ENCODE assay signal across 8 mouse cellular contexts in the genomic region with DNA sequence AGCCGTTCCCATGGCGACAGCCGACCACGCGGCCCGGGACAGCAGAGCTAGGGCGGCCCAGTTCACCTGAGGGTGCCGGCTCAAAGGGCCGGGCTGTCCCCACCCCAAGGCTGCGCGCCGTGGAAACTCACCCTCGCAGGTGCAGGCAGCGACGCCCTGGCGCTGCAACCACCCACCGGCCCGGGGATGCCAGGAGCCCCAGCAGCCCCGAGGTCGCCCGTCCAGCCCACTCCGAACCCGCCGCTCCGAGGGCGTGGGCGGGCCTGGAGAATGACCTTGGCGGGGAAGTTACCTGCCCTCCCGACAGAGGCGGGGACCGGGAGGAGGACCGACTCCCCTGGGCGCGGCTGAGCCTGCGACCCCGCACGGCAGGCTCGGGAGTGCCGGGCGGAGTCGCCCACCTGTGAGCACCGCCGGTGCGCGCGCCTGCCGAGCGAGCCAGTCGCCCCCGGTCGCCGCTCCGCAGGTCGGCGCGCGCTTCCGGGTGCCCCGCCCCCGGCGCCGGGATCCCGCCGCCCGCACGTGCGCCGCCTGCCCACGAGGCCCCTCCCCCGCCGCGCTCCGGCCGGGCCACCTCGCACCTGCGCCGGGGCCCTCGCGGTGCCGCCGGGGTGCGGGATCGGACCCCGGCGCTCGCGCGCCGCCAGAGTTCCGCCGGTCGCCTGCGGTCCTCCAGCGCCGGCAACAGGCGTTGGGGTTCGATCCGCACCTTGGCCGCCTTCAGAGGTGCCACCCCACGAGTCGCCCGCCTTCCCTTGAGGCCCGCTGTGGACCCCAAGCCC. TPM values are rescaled to one million over a fixed set of nuclear protein-coding genes. Genes with fewer than 3 reads are reported as not detected.
A peak's percentile ranks its signal among the peaks of the same experiment; 100 is the strongest.
DNase-seq lines count a peak whose midpoint lies in the region; ATAC-seq lines count a peak whose summit lies in the region.

A gene (minus strand): TSS at position 464 of the 782 bp plus-strand sequence.

- ATAC-seq in heart, embryonic 12.5 days (ENCODE audit: insufficient number of reproducible peaks, low FRiP score), result peak; percentile 73
- peak; percentile 91 for ATAC-seq in kidney, embryonic 15.5 days (replicated peaks; ENCODE audit: low FRiP score)
- peak; percentile 62 for ATAC-seq in liver, embryonic 15.5 days (ENCODE audit: insufficient read depth)
- ATAC-seq in neural tube, embryonic 14.5 days (ENCODE audit: low read depth), result peak; percentile 89

- H3K27ac ChIP-seq in heart, embryonic 12.5 days (ENCODE audit: poor library complexity, severe bottlenecking), result no peak within 1 kb of the TSS
- H3K27ac ChIP-seq in kidney, embryonic 15.5 days, result no peak within 1 kb of the TSS
- H3K27ac ChIP-seq in liver, embryonic 15.5 days (replicated peaks), result no peak within 1 kb of the TSS
- no peak within 1 kb of the TSS for H3K27ac ChIP-seq in neural tube, embryonic 14.5 days (ENCODE audit: low read depth, low read length)

- peak within 1 kb of the TSS; percentile 67 for H3K9ac ChIP-seq in heart, embryonic 12.5 days
- H3K9ac ChIP-seq in kidney, embryonic 15.5 days, result peak within 1 kb of the TSS; percentile 52
- peak within 1 kb of the TSS; percentile 35; the same call in 1 of the 2 replicates for H3K9ac ChIP-seq in liver, embryonic 15.5 days
- H3K9ac ChIP-seq in neural tube, embryonic 14.5 days (replicated peaks; ENCODE audit: low read depth, low read length), result peak within 1 kb of the TSS; percentile 61

- H3K4me3 ChIP-seq in heart, embryonic 12.5 days, result peak within 1 kb of the TSS; percentile 69
- H3K4me3 ChIP-seq in kidney, embryonic 15.5 days (replicated peaks), result peak within 1 kb of the TSS; percentile 65
- peak within 1 kb of the TSS; percentile 65 for H3K4me3 ChIP-seq in liver, embryonic 15.5 days (replicated peaks)
- peak within 1 kb of the TSS; percentile 77 for H3K4me3 ChIP-seq in neural tube, embryonic 14.5 days (ENCODE audit: low read depth, low read length)

- peaks cover 15% of the 10 kb centered on the region for H3K27me3 ChIP-seq in heart, embryonic 12.5 days (replicated peaks)
- peaks cover 23% of the 10 kb centered on the region for H3K27me3 ChIP-seq in kidney, embryonic 15.5 days
- peaks cover 31% of the 10 kb centered on the region for H3K27me3 ChIP-seq in liver, embryonic 15.5 days
- peaks cover 6% of the 10 kb centered on the region; the same call in 1 of the 2 replicates for H3K27me3 ChIP-seq in neural tube, embryonic 14.5 days (ENCODE audit: control insufficient read depth, insufficient read depth, low read length)

- DNase-seq in layer of hippocampus, adult 18-20 months (ENCODE audit: low spot score in 2 of 2), result no peak
- no peak for DNase-seq in layer of hippocampus, adult 9-10 months (ENCODE audit: low spot score)
- peak; percentile 9 for DNase-seq in cerebellum, adult 9-10 months
- peak; percentile 70 for DNase-seq in thymus, postnatal 0 days (ENCODE audit: low spot score)

- no peaks in the 10 kb centered on the region for H3K36me3 ChIP-seq in heart, embryonic 12.5 days
- H3K36me3 ChIP-seq in kidney, embryonic 15.5 days, result no peaks in the 10 kb centered on the region
- no peaks in the 10 kb centered on the region for H3K36me3 ChIP-seq in liver, embryonic 15.5 days (replicated peaks)
- no peaks in the 10 kb centered on the region for H3K36me3 ChIP-seq in neural tube, embryonic 14.5 days (ENCODE audit: control insufficient read depth, insufficient read depth, low read length)

- H3K9me3 ChIP-seq in heart, embryonic 12.5 days (replicated peaks), result no peaks in the 10 kb centered on the region
- no peaks in the 10 kb centered on the region for H3K9me3 ChIP-seq in kidney, embryonic 15.5 days (replicated peaks)
- no peaks in the 10 kb centered on the region for H3K9me3 ChIP-seq in liver, embryonic 15.5 days (replicated peaks)
- no peaks in the 10 kb centered on the region for H3K9me3 ChIP-seq in neural tube, embryonic 14.5 days (ENCODE audit: control insufficient read depth, low read length)

- peaks cover 9% of the 10 kb centered on the region for H3K4me1 ChIP-seq in heart, embryonic 12.5 days (replicated peaks)
- H3K4me1 ChIP-seq in kidney, embryonic 15.5 days, result peaks cover 9% of the 10 kb centered on the region
- H3K4me1 ChIP-seq in liver, embryonic 15.5 days (replicated peaks), result peaks cover 14% of the 10 kb centered on the region
- no peaks in the 10 kb centered on the region; the same call in 1 of the 2 replicates for H3K4me1 ChIP-seq in neural tube, embryonic 14.5 days (ENCODE audit: control insufficient read depth, insufficient read depth, low read length)

- WGBS in heart, embryonic 12.5 days, result under 1% methylated on average over 99 of the region's 103 CpGs
- WGBS in kidney, embryonic 15.5 days, result under 1% methylated on average over 79 of the region's 103 CpGs
- under 1% methylated on average over 85 of the region's 103 CpGs for WGBS in liver, embryonic 15.5 days (ENCODE audit: insufficient replicate concordance)
- WGBS in neural tube, embryonic 14.5 days, result under 1% methylated on average over 91 of the region's 103 CpGs

- peak within 1 kb of the TSS; percentile 100 for H3K4me2 ChIP-seq in heart, embryonic 12.5 days
- peak within 1 kb of the TSS; percentile 97 for H3K4me2 ChIP-seq in kidney, embryonic 15.5 days
- H3K4me2 ChIP-seq in liver, embryonic 15.5 days, result peak within 1 kb of the TSS; percentile 93
- peak within 1 kb of the TSS; percentile 97 for H3K4me2 ChIP-seq in neural tube, embryonic 14.5 days (ENCODE audit: low read depth, low read length)

RNA-seq across cellular contexts. Expression of the gene that starts here (rescaled TPM):
- 10 to 100 TPM; 40.8 to 46.1 TPM for total RNA-seq in layer of hippocampus, adult 18-20 months (2021)
- polyA plus RNA-seq in heart, embryonic 12.5 days (2016; fragmentation: Nextera tagmentation; extraction: Ambion mirVana), result 1.8 and 2.2 TPM in 2 replicates
- polyA plus RNA-seq in kidney, embryonic 15.5 days (2015; fragmentation: Nextera tagmentation; extraction: Ambion mirVana), result 1.7 and 1.9 TPM in 2 replicates
- 0.18 and 0.20 TPM in 2 replicates for polyA plus RNA-seq in liver, embryonic 15.5 days (2015; fragmentation: Nextera tagmentation; extraction: Ambion mirVana)
- 3.3 and 3.8 TPM in 2 replicates for polyA plus RNA-seq in neural tube, embryonic 14.5 days (2014; fragmentation: Nextera tagmentation; extraction: Ambion mirVana)
- polyA plus RNA-seq in thymus, postnatal 0 days (2015; fragmentation: Nextera tagmentation; extraction: Ambion mirVana), result 1.7 and 2.8 TPM in 2 replicates

Comparison
In these comparisons a context has a peak if more than half of its experiments do, and no peak if none do; other contexts are left out.
1. Peak in ATAC-seq, H3K4me3 ChIP-seq, H3K9ac ChIP-seq and H3K4me2 ChIP-seq in liver, embryonic 15.5 days; RNA of the gene not detected or under 1 TPM.
2. DNase-seq: peak in cerebellum, adult 9-10 months (single experiment) and thymus, postnatal 0 days (single experiment); none in layer of hippocampus, adult 18-20 months (0 of 2) and layer of hippocampus, adult 9-10 months (single experiment).
3. Peak in every context shown above with its lines, with median percentiles within 50 percentile points of each other: ATAC-seq, H3K4me2 ChIP-seq, H3K4me3 ChIP-seq and H3K9ac ChIP-seq.